Mouse (Mus musculus): ENCODE results near the gene Cdk1.
"Not testable (repeated sequence)": the region's sequence is repeated elsewhere in the genome, so short reads cannot be mapped to it uniquely, and the experiment has no call there.

The Cdk1 gene

DNA sequence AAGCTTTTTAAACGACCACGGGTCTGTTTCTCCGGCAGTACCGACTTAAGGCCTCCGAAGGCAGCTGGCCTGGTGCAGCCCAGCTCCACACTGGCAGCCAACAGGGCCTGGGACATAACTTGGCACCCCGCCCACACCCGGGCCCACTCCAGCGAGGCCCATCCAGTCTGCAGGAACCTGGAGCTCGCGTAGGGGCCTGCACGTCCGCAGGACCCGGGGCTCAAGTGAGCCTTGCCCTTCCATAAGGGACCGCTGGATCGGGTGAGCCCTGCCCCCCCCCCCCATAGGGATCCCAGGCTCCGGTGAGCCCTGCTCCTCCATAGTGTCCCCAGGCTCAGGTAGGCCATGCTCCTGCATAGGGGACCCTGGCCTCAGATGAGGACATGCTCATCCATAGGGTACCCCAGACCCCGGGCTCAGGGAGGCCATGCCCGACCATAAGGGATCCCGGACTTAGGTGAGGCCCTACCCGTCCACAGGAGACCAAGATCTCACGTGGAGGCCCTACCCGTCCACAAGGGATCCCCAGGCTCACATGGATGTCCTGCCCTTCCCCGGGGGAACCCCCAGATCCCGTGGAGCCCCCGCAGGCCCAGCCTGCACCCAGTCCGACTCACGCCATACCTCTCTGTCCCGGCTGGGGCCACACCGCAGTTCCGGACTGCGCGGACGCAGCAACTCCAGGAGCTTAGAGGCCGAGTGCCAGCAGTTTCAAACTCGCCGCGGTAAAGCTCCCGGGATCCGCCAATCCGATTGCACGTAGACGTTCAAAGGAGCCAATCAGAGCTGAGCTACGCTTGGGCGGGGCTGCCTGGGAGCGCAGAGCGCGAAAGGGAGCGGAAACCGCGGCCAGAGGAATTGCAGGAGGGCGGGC is at the start of gene Cdk1:
TSS of gene Cdk1 (minus strand) at position 727 of the 874 bp plus-strand sequence.
- DNase-seq: peak; percentile 97 to 98

- peak in 1 of 2 experiments; percentile 22 for DNase-seq
Measured at GRCm38 (mm10) chr10:69399814-69400385, 47.2 kb upstream of the Cdk1 start.

- DNase-seq: peak; percentile 39 to 45
Measured at GRCm38 (mm10) chr10:69398763-69399590, 46.2 kb upstream of the Cdk1 start, which contains the start of gene Ank3. Gene Ank3, plus strand, starts transcription at chr10:69398773.

DNA sequence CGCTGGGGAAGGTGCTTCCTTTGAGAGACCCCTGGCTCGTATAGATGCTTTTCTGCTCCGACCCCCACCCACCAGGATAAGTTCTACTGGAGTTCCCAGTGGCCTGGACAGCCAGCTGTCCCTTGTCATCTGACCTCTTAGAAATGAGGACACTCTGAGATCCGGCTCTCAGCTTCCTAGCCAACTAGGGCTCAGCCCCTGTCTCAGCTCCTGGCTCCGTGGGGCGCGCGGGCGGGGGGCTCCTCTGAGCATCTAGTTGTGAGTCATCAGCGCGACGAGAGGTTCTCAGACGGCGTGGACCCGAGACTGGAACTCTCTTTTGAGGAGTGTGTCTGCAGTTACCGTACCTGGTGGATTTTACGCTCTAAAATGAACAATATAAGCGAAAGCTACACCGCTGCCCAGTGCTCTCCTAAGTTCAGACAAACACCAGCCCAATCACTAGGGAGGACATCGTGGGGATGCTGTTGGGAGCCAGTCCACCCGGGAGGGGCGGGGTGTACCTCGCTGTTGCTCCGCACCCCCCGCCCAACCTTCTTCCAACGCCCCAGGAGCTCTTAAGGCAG is 45.5 kb upstream of the Cdk1 start:
- DNase-seq: peak; percentile 12 to 22

DNA sequence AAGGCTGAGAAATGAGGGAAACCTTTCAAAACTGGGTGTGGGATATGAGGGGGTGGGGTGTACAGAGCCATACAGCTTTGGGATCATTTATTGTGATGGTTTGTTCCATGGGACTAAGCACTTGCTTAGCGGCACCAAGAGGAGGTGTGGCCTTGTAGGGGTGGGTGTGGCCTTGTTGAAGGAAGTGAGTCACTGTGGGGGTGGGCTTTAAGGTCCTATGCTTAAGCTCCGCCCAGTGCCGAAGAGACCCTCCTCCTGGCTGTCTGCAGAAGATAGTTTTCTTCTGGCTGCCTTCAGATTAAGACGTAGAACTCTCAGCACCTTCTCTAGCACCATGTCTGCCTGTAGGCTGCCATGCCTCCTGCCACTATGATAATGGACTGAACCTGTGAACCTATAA is 36.8 kb upstream of the Cdk1 start:
- DNase-seq: no peak

DNA sequence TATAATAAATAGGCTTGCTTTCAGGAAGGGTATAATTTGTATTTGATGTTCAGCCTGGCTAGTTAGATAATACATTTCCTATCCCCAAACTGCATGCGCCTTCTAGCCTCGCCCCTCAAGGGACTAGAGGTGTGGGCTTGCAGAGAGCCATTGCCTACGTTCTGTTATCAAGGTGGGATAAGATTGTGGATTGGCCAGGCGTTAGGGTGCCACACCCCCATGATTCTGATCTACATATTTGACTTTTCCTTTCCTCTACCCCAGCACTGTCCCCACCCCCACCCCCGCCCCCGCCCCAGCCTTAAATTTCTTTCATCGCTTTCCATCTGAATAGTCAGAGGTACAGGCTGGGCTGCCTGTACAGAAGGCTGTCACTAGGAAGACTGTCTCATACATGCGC is 34.0 kb upstream of the Cdk1 start:
- no peak for DNase-seq

GRCm38 (mm10) chr10:69385136-69385535 is 32.4 kb upstream of the Cdk1 start:
- DNase-seq: no peak

DNA sequence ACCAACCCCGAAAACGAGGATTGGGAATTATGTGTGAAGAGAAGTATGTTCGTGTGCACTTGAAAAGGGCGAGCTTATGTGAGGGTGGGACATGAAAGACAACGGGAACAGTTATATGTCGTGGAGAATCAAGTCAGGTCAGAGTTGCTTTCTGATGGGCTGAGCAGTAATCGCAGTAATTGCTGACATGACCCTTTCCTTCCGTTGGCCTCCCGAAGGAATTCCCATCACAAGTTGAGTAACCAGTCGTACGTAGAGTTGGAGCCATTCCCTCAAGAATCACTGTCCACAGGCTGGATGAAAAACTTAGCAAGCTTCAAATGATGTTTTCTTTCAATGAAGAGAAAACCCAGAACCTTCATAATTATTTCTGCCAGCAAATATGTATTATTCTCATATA is 31.9 kb upstream of the Cdk1 start:
- DNase-seq: no peak

GRCm38 (mm10) chr10:69383186-69383585 is 30.4 kb upstream of the Cdk1 start:
- no peak for DNase-seq

DNA sequence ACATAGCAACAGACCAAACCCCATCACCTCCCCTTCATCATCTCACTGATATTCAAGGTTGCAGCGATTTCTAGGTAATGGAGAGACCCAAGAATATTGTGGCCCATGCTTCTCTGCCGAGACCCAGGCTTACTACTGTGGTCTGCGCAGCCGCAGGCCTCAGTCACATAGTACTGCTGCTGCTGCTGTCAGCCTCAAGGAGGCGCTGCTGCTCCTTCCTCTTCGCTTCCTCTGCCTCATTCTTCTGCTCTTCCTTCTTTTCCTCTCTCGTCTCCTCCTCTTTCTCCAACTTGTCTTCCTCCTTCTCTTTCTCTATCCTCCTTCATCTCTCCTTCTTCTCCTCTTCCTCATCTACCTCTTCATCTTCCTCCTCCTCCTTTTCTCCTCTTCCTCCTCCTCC is 22.4 kb upstream of the Cdk1 start:
- no peak for DNase-seq

- no peak for DNase-seq
Measured at GRCm38 (mm10) chr10:69373796-69374550, 21.2 kb upstream of the Cdk1 start.

DNA sequence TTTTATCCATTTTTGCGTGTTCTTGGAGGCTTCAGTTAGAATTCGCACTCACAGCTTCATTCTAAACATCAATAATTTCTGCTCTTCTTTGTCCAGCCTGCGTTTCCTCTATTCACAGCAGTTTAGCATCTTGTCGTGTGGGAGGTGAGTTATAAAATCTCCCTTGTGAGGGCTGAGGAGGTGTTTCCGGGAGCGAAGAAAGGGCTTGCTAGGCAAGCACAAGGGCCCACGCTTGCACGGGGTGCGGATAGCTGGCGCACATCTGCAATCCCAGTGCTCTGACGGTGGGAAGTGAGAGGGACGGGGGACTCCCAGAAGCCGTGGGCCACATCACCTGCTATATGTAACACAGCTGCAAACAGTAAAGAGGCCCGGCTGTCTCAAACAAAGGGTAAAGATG is 19.3 kb upstream of the Cdk1 start:
- no peak for DNase-seq

DNA sequence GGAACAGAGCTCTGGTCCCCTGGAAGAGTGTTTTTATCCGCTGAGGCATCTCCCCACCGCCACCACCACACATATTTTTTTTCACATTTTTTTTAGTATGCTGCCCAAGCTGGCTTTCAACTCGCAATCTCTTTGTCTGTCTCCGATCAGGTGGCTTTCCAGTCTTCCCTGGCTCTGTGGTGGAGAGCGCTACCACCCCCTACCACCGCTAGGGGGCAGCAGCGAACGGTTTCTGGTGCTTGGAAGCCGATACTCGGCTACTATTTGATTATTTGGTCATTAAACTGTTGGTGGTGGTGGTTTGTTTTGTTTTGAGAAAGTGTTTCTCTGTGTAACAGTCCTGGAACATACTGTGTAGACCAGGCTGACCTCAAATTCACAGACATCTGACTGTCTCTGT is 18.7 kb upstream of the Cdk1 start:
- peak; percentile 70 to 74 for DNase-seq

DNA sequence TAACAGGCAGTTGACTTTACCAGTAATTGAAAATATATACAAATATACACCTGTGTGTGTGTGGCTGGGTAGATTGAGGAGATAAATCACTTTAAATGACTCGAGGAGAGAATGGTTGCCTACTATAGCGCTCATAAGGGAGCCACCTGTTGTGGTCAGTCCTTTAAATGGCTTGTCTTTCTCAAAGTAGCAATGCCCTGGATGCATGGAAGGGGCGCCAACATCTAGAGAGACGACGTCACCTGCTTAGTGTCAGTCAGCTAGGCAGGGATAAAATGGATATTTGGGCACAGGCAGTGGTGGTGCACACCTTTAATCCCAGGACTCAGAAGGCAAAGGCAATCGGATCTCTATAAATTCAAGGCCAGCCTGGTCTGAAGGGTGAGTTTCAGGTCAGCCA is 16.6 kb upstream of the Cdk1 start:
- DNase-seq: no peak

DNA sequence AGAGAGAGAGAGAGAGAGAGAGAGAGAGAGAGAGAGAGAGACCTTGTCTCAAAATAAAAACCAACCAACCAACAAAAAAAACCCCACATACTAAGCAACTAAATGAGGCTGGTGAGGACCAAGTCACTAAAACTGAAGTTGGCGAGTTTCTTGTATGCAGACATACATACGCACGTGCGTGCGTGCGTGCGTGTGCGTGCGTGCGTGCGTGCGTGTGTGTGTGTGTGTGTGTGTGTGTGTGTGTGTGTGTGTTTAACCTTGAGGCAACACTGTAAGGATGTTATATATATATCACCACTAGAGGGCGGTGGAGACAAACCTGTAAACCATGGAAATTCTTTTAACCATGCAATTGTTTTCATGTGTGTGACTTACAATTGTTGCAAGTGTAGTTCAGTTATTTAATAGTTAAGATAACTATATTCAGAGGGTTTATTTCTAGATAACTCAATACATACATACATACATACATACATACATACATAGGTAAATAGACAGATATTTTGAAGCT is 14.2 kb upstream of the Cdk1 start:
- peak in 1 of 2 experiments; percentile 57 for DNase-seq

- DNase-seq: no peak
Measured at GRCm38 (mm10) chr10:69366208-69366607, 13.5 kb upstream of the Cdk1 start.

GRCm38 (mm10) chr10:69359666-69360065 is 6.9 kb upstream of the Cdk1 start:
- DNase-seq: no peak

GRCm38 (mm10) chr10:69353086-69353479 is 345 bp upstream of the Cdk1 start:
- DNase-seq: not testable (repeated sequence)

GRCm38 (mm10) chr10:69351842-69352211 is 911 bp downstream of the Cdk1 start:
- DNase-seq: peak in 1 of 2 experiments; percentile 13

GRCm38 (mm10) chr10:69351071-69351841 is 1.5 kb downstream of the Cdk1 start:
- peak; percentile 48 to 64 for DNase-seq

DNA sequence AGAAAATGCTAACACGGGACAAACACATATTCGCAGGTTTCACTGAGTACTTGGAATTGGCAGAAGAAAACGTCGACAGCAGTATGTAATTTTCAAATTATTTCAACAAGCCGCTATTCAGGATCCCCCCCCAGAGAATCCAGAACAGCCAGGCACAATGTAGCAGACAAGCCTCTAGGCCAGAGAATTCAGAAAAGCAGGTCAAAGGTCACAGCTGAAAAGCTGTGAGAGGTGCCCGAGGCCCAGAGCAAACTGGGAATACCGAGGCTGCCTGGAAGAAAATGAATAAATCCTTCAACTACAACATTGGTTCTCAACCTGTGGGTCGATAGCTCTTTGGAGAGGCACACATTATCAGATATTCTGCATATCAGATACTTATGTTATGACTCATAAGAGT is 4.5 kb downstream of the Cdk1 start:
- no peak for DNase-seq
